Mouse (Mus musculus): ENCODE measurements at regions not wholly inside any gene's neighbourhood (a gene's known extent, or its start where the extent isn't known, plus 50 kb on each side); places are given as distances from the start of the nearest gene placed in this dataset.

- TF ChIP-seq CTCF (IDR thresholded peaks at IDR 0.05; ENCODE audit: extremely low read depth, insufficient read depth, insufficient read length, insufficient replicate concordance) (no peak), POLR2A (IDR thresholded peaks at IDR 0.05; ENCODE audit: low read depth, low read length) (no peak)
Observed at GRCm38 (mm10) chr14:47896581-47896980, 224.0 kb upstream of the Peli2 start.

Measured in spleen, adult 2 months (tissue).